Mouse (Mus musculus): ENCODE measurements at regions not wholly inside any gene's neighbourhood (a gene's known extent, or its start where the extent isn't known, plus 50 kb on each side); places are given as distances from the start of the nearest gene placed in this dataset.

DNA sequence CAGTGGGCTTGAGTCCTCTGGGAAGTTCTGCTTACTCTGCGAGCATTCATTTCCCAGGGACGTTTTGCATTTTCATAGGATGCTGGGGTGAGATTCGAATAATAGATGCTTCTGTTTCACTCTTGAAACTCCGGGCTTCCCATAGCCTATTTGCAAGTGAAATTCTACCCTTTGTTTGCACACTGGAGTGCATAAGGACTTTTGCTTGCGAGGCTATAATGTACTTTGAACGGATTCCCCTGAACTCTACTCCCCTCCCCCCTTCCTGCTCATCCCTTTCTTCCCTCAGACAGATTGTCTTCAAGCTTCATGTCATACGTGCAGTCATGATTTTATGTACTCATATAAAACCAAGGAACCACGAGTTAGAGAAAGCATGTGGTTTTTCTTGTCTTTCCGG lies 53.4 kb upstream of the Cnksr3 start:
- no peak overlapping the region for H3K4me3 ChIP-seq
- DNase-seq (ENCODE audit: extremely low spot score in 1 of 2, low spot score in 2 of 2): no peak
- intact Hi-C loops (cut with DNase I): no loop called here
- TF ChIP-seq CTCF (IDR thresholded peaks at IDR 0.05): no peak
- H3K27ac ChIP-seq: no peak overlapping the region

GRCm38 (mm10) chr10:7264721-7265120 lies 52.7 kb upstream of the Cnksr3 start:
- DNase-seq (ENCODE audit: extremely low spot score in 1 of 2, low spot score in 2 of 2): no peak
- intact Hi-C loops (cut with DNase I): no loop called here
- Histone ChIP-seq H3K4me3 (no peak overlapping the region), H3K27ac (no peak overlapping the region)
- TF ChIP-seq CTCF (IDR thresholded peaks at IDR 0.05): no peak

Data from left cerebral cortex, adult 2 months (tissue).